ENCODE assay signal across 9 mouse cellular contexts in the genomic region with DNA sequence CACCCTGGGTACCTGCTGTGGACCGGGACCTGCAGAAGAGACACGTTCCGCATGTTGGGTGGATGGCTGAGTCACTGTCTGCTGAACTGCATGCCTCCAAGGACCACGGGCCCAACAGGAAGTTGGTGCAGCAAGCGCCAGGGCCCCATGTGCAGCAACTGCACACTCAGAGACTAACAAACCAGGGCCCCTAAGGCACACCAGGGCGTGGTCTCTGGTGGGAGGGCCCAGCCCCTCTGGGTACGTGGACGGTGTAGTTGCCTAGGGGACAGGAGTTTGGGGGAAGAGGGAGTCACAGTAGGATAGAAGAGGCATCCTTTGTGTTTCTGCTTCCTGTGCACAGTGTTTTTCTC. TPM values are rescaled to one million over a fixed set of nuclear protein-coding genes. Genes with fewer than 3 reads are reported as not detected.
A peak's percentile ranks its signal among the peaks of the same experiment; 100 is the strongest.
DNase-seq lines count a peak whose midpoint lies in the region; TF ChIP-seq lines count a peak whose summit lies in the region.
"Had no signal": no experiment of that assay in that cellular context is flagged by ENCODE, and none has a peak within 500 bp of the region (broad histone marks: within the 10 kb centered on the region; RNA-seq: fewer than 3 reads in every experiment).

No protein-coding gene starts in this region.

- H3K4me3 ChIP-seq in left cerebral cortex, adult 2 months = no peak overlapping the region
- peak overlapping the region; percentile 89 for H3K4me3 ChIP-seq in megakaryocyte, embryonic 14.5 days (replicated peaks)
- H3K4me3 ChIP-seq: limb, embryonic 12.5 days had no signal

- peaks cover 9% of the 10 kb centered on the region for H3K36me3 ChIP-seq in megakaryocyte, embryonic 14.5 days (replicated peaks; ENCODE audit: low read length)
- H3K36me3 ChIP-seq: limb, embryonic 12.5 days had no signal

- peak overlapping the region; percentile 69 for H3K27ac ChIP-seq in left cerebral cortex, adult 2 months
- H3K27ac ChIP-seq: limb, embryonic 12.5 days had no signal

- TF ChIP-seq CTCF in left cerebral cortex, adult 2 months (IDR thresholded peaks at IDR 0.05) = no peak

- no peak for DNase-seq in left cerebral cortex, adult 2 months (ENCODE audit: extremely low spot score in 1 of 2, low spot score in 2 of 2)
- no peak for DNase-seq in left cerebral cortex, adult 18-20 months (ENCODE audit: low spot score in 2 of 2)
- peak; percentile 20 to 25 for DNase-seq in heart, postnatal 14 days
- DNase-seq in thymus, postnatal 25 days = peak; percentile 82
- DNase-seq in urinary bladder, adult 2 months (ENCODE audit: low spot score) = no peak
- no peak for DNase-seq in left cerebral cortex, postnatal 36 days (ENCODE audit: low spot score in 2 of 2)
- no peak for DNase-seq in cerebellum, postnatal 4 days (ENCODE audit: low spot score in 2 of 2)

- peaks cover 4% of the 10 kb centered on the region for H3K27me3 ChIP-seq in megakaryocyte, embryonic 14.5 days (replicated peaks)

- peaks cover 56% of the 10 kb centered on the region for H3K4me1 ChIP-seq in megakaryocyte, embryonic 14.5 days
- H3K4me1 ChIP-seq: limb, embryonic 12.5 days had no signal

- intact Hi-C loops in left cerebral cortex, adult 2 months (cut with DNase I) = loop anchor here (5.0 kb wide), 1 partner anchor 34 kb away; no protein-coding TSS in a partner anchor
- intact Hi-C loops in heart, postnatal 14 days (cut with DNase I) = no loop called here
- intact Hi-C loops in left cerebral cortex, postnatal 36 days (cut with DNase I) = no loop called here

- H3K9me3 ChIP-seq in megakaryocyte, embryonic 14.5 days = peaks cover 12% of the 10 kb centered on the region
- H3K9me3 ChIP-seq: limb, embryonic 12.5 days had no signal

RNA-seq across cellular contexts. Expression of a gene that starts 27.9 kb away (rescaled TPM):
- 10 to 100 TPM; 22.8 to 24.9 TPM for total RNA-seq in left cerebral cortex, adult 2 months (2021)
- total RNA-seq in left cerebral cortex, adult 18-20 months (2021) = 10 to 100 TPM; 18.4 to 23.9 TPM
- total RNA-seq in heart, postnatal 14 days (2021) = 1 to 10 TPM; 1.8 to 2.3 TPM
- polyA plus RNA-seq in megakaryocyte, embryonic 14.5 days (2012; ENCODE audit: insufficient read depth, low replicate concordance) = 0.64 and 1.3 TPM in 2 replicates
- polyA plus RNA-seq in urinary bladder, adult 2 months (2012; rRNA removed) = 1.2 and 1.6 TPM in 2 replicates
- 10 to 100 TPM; 18.2 to 20.3 TPM for total RNA-seq in left cerebral cortex, postnatal 36 days (2021)

RNA-seq across cellular contexts. Expression of a gene that starts 29.0 kb away (rescaled TPM):
- total RNA-seq in left cerebral cortex, adult 2 months (2021) = 100 to 1,000 TPM; 375 to 385 TPM
- total RNA-seq in left cerebral cortex, adult 18-20 months (2021) = 100 to 1,000 TPM; 382 to 428 TPM
- total RNA-seq in heart, postnatal 14 days (2021) = 1 to 10 TPM; 2.1 to 4.2 TPM
- polyA plus RNA-seq in megakaryocyte, embryonic 14.5 days (2012; ENCODE audit: insufficient read depth, low replicate concordance) = 25.7 and 37.9 TPM in 2 replicates
- 1.8 and 2.7 TPM in 2 replicates for polyA plus RNA-seq in urinary bladder, adult 2 months (2012; rRNA removed)
- 100 to 1,000 TPM; 380 to 388 TPM for total RNA-seq in left cerebral cortex, postnatal 36 days (2021)

Comparison
In these comparisons a context has a peak if more than half of its experiments do, and no peak if none do; other contexts are left out.
1. DNase-seq: peak in heart, postnatal 14 days (2 of 2) and thymus, postnatal 25 days (single experiment); none in left cerebral cortex, adult 2 months (0 of 2), left cerebral cortex, adult 18-20 months (0 of 2), urinary bladder, adult 2 months (single experiment), left cerebral cortex, postnatal 36 days (0 of 2) and cerebellum, postnatal 4 days (0 of 2).
2. RNA of a gene that starts 27.9 kb away (total RNA-seq): 22.8 to 24.9 TPM in left cerebral cortex, adult 2 months, 18.4 to 23.9 TPM in left cerebral cortex, adult 18-20 months and 18.2 to 20.3 TPM in left cerebral cortex, postnatal 36 days; 1.8 to 2.3 TPM in heart, postnatal 14 days; every median in the first group is over 4 times any median in the second.
3. RNA of a gene that starts 29.0 kb away (total RNA-seq): 382 to 428 TPM in left cerebral cortex, adult 18-20 months, 380 to 388 TPM in left cerebral cortex, postnatal 36 days and 375 to 385 TPM in left cerebral cortex, adult 2 months; 2.1 to 4.2 TPM in heart, postnatal 14 days; every median in the first group is over 10 times any median in the second.